Mouse (Mus musculus) heart, adult 2 months (tissue): ENCODE measurements at regions not wholly inside any gene's neighbourhood (a gene's known extent, or its start where the extent isn't known, plus 50 kb on each side); places are given as distances from the start of the nearest gene placed in this dataset.
A peak's percentile ranks its signal among the peaks of the same experiment; 100 is the strongest.

Experiments
- DNase-seq, 2 experiments: peaks; one replicate each; pipeline ENCODE4 v3.0.0; 2021
- H3K27ac ChIP-seq: fragments of 200-600 bp; 2 replicates; pipeline ENCODE4 v1.8.1; 2022
- H3K27me3 ChIP-seq: fragments of 200-500 bp; 2 replicates; pipeline ENCODE4 v1.6.1; 2012; ENCODE audit warnings: mild to moderate bottlenecking, low read length, inconsistent platforms, mixed read lengths; ENCODE audit not compliant: control insufficient read depth, insufficient read depth
- H3K36me3 ChIP-seq: fragments of 200-500 bp; 2 replicates; pipeline ENCODE4 v1.6.1; 2012; ENCODE audit warnings: low read length, inconsistent platforms; ENCODE audit not compliant: control insufficient read depth, insufficient read depth
- H3K4me1 ChIP-seq: fragments of 200-500 bp; 2 replicates; pipeline ENCODE4 v1.6.1; 2011; ENCODE audit warnings: low read length; ENCODE audit not compliant: control insufficient read depth, insufficient read depth
- H3K4me3 ChIP-seq: fragments of 200-600 bp; 2 replicates; pipeline ENCODE4 v1.8.1; 2022
- H3K79me2 ChIP-seq: fragments of 200-500 bp; replicated peaks from 2 replicates; pipeline ENCODE4 v1.6.1; 2012; ENCODE audit warnings: mild to moderate bottlenecking, inconsistent platforms, low read length, moderate library complexity, mixed read lengths; ENCODE audit not compliant: control insufficient read depth, insufficient read depth
- H3K9ac ChIP-seq: fragments of 200-500 bp; 2 replicates; pipeline ENCODE4 v1.6.1; 2012; ENCODE audit warnings: low read depth, mild to moderate bottlenecking, control low read depth, inconsistent platforms, low read length, mixed read lengths
- CTCF ChIP-seq: fragments of 200-600 bp; IDR thresholded peaks from 2 replicates; pipeline ENCODE4 v1.8.1; 2022; ENCODE audit warnings: antibody characterized with exemption, mild to moderate bottlenecking, moderate library complexity
- EP300 ChIP-seq: fragments of 200-500 bp; IDR thresholded peaks from 2 replicates; pipeline ENCODE4 v1.6.1; 2011; ENCODE audit warnings: low read depth, low read length, control low read depth; ENCODE audit not compliant: insufficient read depth
- POLR2A ChIP-seq: fragments of 200-500 bp; IDR thresholded peaks from 2 replicates; pipeline ENCODE4 v1.6.1; 2011; ENCODE audit warnings: mild to moderate bottlenecking, low read depth, low read length, control low read depth; ENCODE audit not compliant: insufficient read depth
- WGBS: fragments of 180-500 bp; shearing (Covaris S2); methylation state at CpG from one replicate; pipeline ENCODE4 v1.1.7; 2018; 5-methylcytosine and 5-hydroxymethylcytosine counted together
- intact Hi-C: fragments of 180-260 bp; cut with DNase I; formaldehyde crosslinking; loops from one replicate; pipeline ENCODE4 v1.15.1; 2025

GRCm38 (mm10) chr9:63836565-63837284 is 78.9 kb upstream of the Smad3 start:
- 62% methylated on average over 5 of the region's 5 CpGs for WGBS

GRCm38 (mm10) chr9:63836036-63836435 is 78.2 kb upstream of the Smad3 start:
- Histone ChIP-seq H3K27ac (no peak overlapping the region), H3K4me1 (no peaks in the 10 kb centered on the region), H3K4me3 (no peak overlapping the region), H3K79me2 (no peaks in the 10 kb centered on the region), H3K27me3 (0 out of 2 replicates have a peak, but pooled peaks cover 1% of the 10 kb centered on the region), H3K36me3 (no peaks in the 10 kb centered on the region), H3K9ac (no peak overlapping the region)
- intact Hi-C loops: no loop called here
- TF ChIP-seq CTCF (no peak), POLR2A (no peak), EP300 (no peak)
- 63% methylated on average over 11 of the region's 11 CpGs for WGBS
- DNase-seq: no peak

More at GRCm38 (mm10) chr9:63836565-63837284, 78.9 kb upstream of the Smad3 start:
- Histone ChIP-seq H3K27me3 (0 out of 2 replicates have a peak, but pooled peaks cover 1% of the 10 kb centered on the region), H3K4me3 (no peak overlapping the region), H3K4me1 (no peaks in the 10 kb centered on the region), H3K9ac (no peak overlapping the region), H3K79me2 (no peaks in the 10 kb centered on the region), H3K36me3 (no peaks in the 10 kb centered on the region), H3K27ac (no peak overlapping the region)
- intact Hi-C loops: no loop called here
- TF ChIP-seq POLR2A (no peak), EP300 (no peak)
- DNase-seq: no peak

- WGBS: 81% methylated on average over 3 of the region's 3 CpGs
- Histone ChIP-seq H3K36me3 (no peaks in the 10 kb centered on the region), H3K4me3 (no peak overlapping the region), H3K27ac (no peak overlapping the region), H3K9ac (no peak overlapping the region), H3K79me2 (no peaks in the 10 kb centered on the region), H3K27me3 (0 out of 2 replicates have a peak, but pooled peaks cover under 1% of the 10 kb centered on the region), H3K4me1 (no peaks in the 10 kb centered on the region)
- TF ChIP-seq CTCF (no peak), EP300 (no peak), POLR2A (no peak)
- DNase-seq: no peak
- intact Hi-C loops: no loop called here
Observed at GRCm38 (mm10) chr9:63834416-63834815, 76.6 kb upstream of the Smad3 start.

GRCm38 (mm10) chr9:63818163-63818562 is 60.4 kb upstream of the Smad3 start:
- no peak overlapping the region for H3K27ac ChIP-seq
- no peaks in the 10 kb centered on the region for H3K27me3 ChIP-seq
- H3K79me2 ChIP-seq: no peaks in the 10 kb centered on the region
- H3K36me3 ChIP-seq: no peaks in the 10 kb centered on the region
- intact Hi-C loops: no loop called here
- TF ChIP-seq POLR2A (no peak), EP300 (no peak), CTCF (no peak)
- H3K9ac ChIP-seq: no peak overlapping the region
- H3K4me1 ChIP-seq: no peaks in the 10 kb centered on the region
- no peak for DNase-seq
- WGBS: 78% methylated on average over 3 of the region's 3 CpGs
- H3K4me3 ChIP-seq: no peak overlapping the region

- H3K4me1 ChIP-seq: no peaks in the 10 kb centered on the region
- no peaks in the 10 kb centered on the region for H3K27me3 ChIP-seq
- intact Hi-C loops: no loop called here
- no peak overlapping the region for H3K27ac ChIP-seq
- no peaks in the 10 kb centered on the region for H3K79me2 ChIP-seq
- no peak overlapping the region for H3K4me3 ChIP-seq
- 64% methylated on average over 2 of the region's 2 CpGs for WGBS
- DNase-seq: no peak
- H3K36me3 ChIP-seq: no peaks in the 10 kb centered on the region
- no peak overlapping the region for H3K9ac ChIP-seq
- TF ChIP-seq CTCF (peak; percentile 65), POLR2A (no peak)
Observed at GRCm38 (mm10) chr9:63816540-63816939, 58.7 kb upstream of the Smad3 start.

GRCm38 (mm10) chr9:63809901-63810587 is 52.2 kb upstream of the Smad3 start:
- H3K27me3 ChIP-seq: no peaks in the 10 kb centered on the region
- H3K4me1 ChIP-seq: no peaks in the 10 kb centered on the region
- no peak overlapping the region for H3K9ac ChIP-seq
- no peak overlapping the region for H3K4me3 ChIP-seq
- no peak overlapping the region for H3K27ac ChIP-seq
- no peak for DNase-seq
- no peaks in the 10 kb centered on the region for H3K79me2 ChIP-seq
- no peaks in the 10 kb centered on the region for H3K36me3 ChIP-seq
- intact Hi-C loops: no loop called here
- 72% methylated on average over 3 of the region's 3 CpGs for WGBS
- TF ChIP-seq EP300 (no peak), CTCF (no peak), POLR2A (no peak)
